Mouse (Mus musculus): ENCODE measurements at regions not wholly inside any gene's neighbourhood (a gene's known extent, or its start where the extent isn't known, plus 50 kb on each side); places are given as distances from the start of the nearest gene placed in this dataset.

DNA sequence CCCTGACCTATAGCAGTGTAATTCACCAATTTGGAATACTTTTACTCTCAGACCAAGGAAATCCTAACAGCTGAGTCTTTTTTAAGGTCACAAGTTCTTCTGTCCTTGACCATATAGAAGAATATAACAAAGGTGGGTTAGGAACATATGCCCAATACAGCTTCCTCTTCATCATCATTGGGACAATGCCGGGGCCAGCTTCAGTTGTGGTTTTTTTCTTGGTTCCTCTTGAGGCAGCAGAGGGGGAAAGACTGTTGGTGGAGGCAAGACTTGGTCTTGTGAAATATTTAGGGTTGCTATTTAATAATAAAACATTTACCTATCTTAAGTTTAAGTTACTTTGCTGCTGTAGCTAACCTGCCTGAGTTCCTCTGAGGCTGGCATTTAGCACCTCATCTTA, 144.8 kb upstream of the Htr1f start:
- no peak for DNase-seq (ENCODE audit: low spot score in 2 of 2)

DNA sequence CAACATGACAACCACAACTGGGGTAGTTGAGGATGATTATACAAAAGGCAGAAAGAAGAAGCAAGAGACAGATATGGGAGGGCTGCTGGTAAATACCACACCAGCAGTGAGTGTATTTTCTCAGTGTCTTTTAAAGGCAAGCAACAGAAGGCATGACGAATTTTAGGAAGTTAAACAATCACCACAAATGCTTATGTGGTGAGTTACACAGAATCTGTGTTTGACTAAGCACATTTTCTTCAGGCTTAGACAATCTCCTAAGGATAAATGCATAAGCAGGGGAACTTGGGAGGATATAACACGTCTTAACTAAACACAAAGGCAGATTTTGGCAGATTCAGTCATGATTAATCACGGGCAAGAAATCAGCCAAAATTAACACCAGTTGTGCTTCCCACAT, 141.8 kb upstream of the Htr1f start:
- DNase-seq (ENCODE audit: low spot score in 2 of 2) = peak in 1 of 2 experiments; percentile 5

DNA sequence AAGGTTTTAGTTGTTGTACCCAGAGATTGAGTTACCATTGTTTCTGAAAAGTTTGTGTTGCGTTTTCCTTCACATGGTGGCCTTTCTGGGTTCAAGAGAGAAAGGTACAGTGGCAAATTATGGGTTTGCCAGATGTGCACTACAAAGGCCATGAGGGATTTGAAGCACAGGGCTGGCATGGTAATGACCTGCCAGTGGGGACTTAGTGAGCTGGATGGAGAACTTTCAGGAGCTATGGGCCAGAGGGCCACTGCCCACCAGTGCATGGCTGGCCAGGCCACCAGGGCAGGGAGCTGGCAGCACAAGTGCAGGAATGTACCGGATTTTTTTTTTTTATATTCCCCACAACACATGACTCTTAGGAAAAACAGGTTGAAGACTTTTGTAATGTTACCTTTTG, 128.8 kb upstream of the Htr1f start:
- no peak for DNase-seq (ENCODE audit: low spot score in 2 of 2)

DNA sequence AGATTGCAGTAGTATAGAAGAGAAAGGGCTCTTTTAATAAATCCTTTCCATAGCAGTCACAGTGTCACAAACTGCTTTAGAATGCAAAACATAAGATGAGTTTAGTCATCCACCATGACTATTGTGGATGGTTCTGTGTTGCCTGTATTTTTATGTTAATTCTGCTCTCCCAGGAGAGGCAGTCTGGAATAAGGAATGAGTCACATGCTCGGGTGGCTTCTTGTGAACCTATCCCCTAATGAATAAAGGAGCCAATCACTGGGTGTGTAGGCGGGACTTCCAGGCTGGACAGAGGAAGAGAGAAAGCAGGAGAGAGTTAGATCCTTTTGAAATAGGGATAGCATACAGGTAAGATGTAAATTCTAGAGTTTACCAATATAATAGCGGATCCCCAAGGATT, 128.3 kb upstream of the Htr1f start:
- DNase-seq (ENCODE audit: low spot score in 2 of 2) = no peak

DNA sequence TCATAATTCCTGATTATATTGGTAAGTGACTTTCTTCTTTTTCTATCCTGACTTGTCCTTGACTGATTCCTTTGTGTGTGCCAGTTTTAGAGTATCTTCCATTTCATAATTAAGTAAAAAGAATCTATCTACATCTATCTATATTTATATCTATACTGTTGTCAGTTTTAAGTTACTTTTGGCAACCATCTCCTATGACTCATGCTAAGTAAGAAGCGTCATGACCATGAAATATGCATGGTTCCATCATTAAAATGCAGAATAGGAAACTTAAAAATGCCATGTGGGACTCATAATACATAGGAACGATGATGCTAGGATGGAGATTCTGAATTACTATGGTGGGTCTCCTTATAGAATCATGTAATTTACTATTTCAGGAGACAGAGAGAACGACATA, 113.8 kb upstream of the Htr1f start:
- DNase-seq (ENCODE audit: low spot score in 2 of 2) = no peak

DNA sequence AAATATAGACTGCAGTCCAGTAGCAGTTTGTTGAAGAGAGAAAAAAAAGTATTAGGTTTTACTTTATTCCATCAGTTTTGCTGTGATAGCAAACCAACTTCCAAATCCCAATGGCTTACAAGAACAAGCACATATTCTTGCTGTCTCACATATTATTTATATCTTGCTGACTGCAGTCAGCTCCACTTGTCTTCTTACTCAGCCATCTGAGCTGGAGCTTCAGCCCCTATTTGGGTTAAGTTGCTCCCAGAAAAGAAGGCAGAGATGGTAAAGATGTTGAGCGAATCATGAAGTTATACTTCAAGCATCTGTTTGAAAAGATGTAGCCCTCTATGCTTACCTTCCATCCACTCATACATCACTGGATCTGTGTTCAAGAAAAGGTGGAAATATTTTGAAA, 106.7 kb upstream of the Htr1f start:
- no peak for DNase-seq (ENCODE audit: low spot score in 2 of 2)

DNA sequence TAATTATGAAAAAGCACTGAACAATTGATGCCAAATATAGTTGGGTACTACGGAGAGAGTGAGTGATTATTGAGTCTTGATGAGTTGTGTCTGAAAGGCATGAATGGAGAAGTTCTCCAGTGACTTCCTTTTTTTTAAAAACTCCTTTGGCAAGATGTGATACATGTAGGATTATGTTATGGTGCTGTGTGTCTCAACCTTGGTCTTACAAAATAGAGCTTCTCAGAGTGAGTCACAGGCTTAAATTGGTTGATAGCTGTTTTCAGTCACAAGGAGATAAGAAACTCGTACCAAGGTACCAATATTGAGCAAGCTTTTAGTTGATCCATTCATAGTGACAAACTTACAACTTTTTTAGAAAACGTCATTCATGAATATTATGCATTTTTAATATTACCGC, 95.7 kb upstream of the Htr1f start:
- no peak for DNase-seq (ENCODE audit: low spot score in 2 of 2)

DNA sequence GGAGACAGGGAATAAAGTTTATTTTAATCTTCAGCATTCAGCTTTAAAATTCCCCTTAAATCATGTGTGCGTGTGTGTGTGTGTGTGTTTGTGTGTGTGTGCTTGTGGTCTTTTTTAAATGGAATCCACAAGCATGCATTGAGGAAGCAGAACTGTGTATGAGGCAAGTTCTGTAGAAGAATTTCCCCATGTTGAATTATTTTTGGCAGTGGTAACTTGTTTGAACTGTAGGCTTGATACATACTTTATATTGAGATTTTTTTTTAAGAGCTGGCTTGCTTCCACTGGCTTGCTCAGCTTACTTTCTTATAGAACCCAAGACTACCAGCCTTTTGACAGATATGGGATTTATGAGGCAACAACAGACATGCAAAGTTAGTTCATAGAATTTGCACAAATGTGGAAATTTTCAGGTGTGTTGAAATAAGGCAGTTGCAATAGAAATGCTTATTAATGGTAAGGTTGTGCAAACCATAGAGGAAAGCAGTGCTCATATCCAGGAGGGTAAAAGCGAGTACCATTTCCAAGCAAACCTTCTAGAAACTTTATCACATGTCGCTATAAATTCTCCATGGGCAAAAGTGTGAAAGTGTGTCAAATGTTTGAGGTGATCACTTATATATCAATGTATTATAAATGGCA, 91.7 kb upstream of the Htr1f start:
- no peak for DNase-seq (ENCODE audit: low spot score in 2 of 2)

DNA sequence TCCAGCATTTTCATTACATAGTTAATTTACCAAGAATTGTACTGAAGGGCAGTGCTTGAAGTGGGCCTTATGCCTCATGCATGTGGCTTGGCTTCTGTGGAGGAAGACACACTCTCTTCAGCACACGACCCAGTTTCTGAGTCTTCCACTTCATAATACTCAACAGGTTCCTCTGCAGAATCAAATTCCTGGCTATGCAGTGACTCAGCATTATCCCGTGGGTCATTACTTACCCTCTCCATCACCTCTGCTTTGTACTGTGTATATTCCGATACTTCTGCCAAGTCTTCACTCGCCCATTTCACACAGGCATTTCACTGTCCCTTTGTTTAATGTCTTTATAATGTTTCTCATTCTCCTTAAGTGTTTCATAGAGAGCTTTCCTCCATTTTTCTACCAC, 90.1 kb upstream of the Htr1f start:
- no peak for DNase-seq (ENCODE audit: low spot score in 2 of 2)

DNA sequence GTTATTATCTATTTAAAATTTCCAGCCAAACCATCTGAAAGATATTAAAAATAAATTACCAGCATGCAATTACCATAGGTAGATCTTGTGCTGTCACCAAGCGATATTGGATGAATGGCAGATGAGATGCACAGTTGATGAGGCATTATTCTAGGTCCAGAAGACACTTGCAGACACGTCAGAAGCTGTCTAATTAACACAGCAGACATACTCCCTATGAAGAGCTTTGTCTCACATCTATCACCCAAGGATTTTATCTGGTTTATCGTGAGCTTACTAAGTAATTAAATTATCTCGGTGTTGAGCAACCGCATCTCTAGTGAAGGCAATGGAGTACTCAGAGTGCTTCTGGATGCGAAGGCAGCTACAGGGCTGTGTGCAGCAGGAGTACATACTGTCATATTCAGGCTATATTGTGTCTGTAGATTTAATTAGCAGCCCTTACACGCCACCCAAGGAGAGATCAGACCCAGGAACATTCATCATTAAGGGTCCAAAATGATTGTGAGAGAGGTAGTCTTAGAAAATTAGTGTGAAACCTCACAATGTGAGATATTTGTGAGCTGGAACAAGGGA, 86.0 kb upstream of the Htr1f start:
- DNase-seq (ENCODE audit: low spot score in 2 of 2) = no peak

DNA sequence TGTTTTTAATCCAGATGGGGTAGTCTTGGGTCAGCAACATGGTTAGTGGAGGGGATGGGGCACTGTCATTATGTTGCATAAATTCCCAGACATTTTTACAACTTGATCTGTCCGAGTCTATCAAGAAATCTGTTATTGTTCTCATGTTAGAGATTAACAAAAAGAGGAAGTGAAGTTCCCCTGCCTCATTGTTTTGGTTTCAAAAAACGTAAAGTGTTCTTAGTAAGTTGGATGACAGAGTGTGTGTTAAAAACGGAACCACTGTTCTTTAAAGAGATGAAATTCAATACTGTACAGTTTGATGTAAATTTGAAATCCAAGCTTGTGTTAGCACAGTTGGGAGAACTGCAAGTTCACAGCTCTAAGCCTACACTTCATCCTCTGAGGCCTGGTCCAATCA, 68.9 kb upstream of the Htr1f start:
- no peak for DNase-seq (ENCODE audit: low spot score in 2 of 2)

DNA sequence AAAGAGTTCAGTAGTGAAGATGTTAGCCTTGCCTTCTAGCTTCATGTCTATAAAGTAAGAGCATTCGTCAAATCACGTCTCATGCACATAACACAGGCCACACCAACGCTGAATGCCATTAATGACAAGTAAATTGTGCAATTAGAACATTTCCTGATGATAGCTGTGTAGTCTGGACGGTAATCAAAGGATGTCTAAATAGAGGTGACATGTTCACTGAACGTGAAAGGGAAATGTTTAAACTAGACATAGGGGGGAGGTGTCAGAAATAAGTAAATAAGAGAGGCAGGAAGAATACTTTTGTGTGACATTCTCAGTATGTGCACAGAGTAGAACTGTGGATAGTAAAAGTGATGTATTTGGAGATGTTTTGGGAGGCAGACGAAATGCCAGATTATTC, 61.5 kb upstream of the Htr1f start:
- no peak for DNase-seq (ENCODE audit: low spot score in 2 of 2)

DNA sequence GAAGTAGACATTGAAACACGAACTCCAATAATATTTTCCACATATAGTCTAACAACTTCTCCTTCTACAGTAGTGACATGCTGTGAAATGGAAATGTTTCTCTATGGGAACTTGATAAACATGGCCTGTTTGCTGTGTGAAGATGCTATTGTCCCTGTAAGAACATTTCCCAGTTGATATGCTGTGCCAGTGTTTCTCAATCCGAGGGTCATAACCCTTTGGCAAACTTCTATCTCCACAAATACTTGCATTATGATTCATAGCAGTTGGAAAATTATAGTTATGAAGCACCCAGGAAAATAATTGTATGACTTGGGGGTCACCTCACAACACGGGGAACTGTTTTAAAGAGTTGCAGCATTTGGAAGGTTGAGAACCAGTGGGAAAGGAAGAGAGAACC, 57.1 kb upstream of the Htr1f start:
- DNase-seq (ENCODE audit: low spot score in 2 of 2) = no peak

DNA sequence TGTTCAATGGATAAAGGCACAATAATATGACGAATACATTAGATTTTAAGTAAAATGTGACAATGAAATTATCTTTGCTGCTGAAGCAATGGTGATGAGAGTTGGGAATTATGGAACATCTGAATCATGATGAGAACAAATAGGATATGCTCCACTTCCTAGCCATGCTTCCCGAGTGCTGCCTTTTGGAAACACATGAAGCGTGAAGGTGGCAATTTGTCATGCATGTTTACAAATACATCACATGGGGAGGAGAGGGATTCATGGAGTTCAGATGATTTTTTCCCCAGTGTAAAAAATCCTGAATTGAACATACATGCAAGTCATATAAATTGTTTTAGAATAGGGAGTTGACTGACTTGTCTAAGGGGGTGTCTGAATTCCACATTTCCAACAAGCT, 54.6 kb upstream of the Htr1f start:
- no peak for DNase-seq (ENCODE audit: low spot score in 2 of 2)

DNA sequence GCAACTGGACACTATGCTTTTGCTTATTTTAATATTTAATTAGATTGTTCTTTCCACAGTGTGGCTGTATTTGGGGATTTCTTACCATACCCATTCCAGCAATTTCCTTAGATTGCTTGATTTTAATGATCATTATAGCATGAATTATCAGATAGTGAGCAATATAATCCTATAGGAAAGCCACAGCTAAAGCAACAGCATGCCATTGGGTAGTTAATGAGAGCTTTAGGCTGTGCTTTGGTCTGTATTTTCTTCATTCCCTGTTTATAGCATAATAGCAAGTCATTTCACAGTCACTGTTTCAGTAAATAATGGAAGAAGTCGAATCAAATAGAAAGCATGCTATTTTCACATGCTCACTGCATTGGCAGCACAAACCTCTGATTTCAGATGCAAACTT, 49.9 kb upstream of the Htr1f start:
- DNase-seq (ENCODE audit: low spot score in 2 of 2) = no peak
